Mouse (Mus musculus) embryo, embryonic 10 days (tissue): ENCODE measurements at regions not wholly inside any gene's neighbourhood (a gene's known extent, or its start where the extent isn't known, plus 50 kb on each side); places are given as distances from the start of the nearest gene placed in this dataset.
"Not testable (repeated sequence)": the region's sequence is repeated elsewhere in the genome, so short reads cannot be mapped to it uniquely, and the experiment has no call there.

Experiments used
- DNase-seq: peaks from one replicate; pipeline ENCODE4 v3.0.0-alpha.2; 2015; ENCODE audit warnings: low spot score

GRCm38 (mm10) chrX:104931153-104931706 is 74.2 kb upstream of the Magee2 start:
- no peak for DNase-seq

DNA sequence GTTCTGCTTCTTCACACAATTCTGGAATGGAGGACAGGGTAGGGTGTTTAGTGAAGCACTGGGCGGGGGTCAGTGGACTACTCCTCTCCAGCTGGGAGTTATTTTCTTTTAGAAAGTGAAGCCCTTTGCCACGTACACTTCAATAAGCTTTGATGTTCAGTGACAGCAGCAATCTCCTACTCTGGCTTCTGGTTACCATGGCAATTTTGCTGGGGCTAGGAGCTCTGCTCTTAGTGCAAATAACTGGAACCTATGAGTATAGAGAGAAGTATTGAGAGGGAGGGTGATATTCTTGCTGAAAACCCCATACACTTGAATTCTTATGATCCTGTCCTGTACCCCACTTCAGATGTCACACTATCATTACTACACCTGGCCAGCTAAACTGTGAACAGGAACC is 94.5 kb upstream of the Magee2 start:
- DNase-seq: no peak

- DNase-seq: not testable (repeated sequence)
These were observed 95.7 kb upstream of the Magee2 start for GRCm38 (mm10) chrX:104952809-104953208.

DNA sequence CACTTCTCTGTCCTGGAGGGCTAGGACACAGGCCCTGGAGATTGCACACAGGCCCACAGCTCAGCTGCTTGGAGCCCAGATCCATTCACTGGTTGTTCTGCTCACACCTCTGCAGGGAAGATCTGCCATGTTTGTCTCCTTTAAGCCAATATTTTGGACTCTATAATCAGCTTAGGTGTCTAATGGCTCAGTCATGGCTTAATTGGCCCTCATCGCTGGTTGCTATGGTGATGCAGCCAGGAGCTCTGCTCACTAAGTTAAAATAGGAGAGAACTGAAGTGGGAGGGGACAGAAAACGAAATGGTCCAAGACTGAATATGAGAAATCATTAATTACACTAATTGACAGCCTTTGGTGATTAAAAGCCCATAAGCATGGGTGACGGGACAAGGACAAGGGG is 96.3 kb upstream of the Magee2 start:
- DNase-seq: not testable (repeated sequence)

- DNase-seq: no peak
These were observed 101.1 kb upstream of the Pbdc1 start for GRCm38 (mm10) chrX:104978432-104978831.

DNA sequence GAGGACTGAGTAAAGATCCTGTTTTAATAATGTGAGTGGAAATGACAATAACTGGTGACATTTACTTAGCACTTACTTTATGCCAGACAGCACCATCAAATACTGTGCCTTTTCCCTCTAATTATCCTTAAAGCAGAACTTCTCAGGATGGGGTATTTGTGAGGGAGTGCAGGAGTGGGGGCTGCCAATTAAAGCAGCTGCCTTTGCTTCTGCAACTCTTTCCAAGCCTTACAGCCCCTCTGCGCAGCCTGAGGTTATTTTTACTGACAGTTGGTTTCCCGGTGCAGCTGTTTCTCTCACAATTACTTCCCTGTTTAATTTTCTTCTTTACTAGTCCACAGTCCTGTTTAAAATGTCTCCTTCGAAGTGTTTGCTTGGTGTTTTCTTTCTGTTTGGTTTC is 76.3 kb upstream of the Pbdc1 start:
- no peak for DNase-seq

- DNase-seq: peak; percentile 39
These were observed 73.1 kb upstream of the Pbdc1 start for GRCm38 (mm10) chrX:105006445-105006844.
